Mouse (Mus musculus) heart, embryonic 11.5 days (tissue): Measurements from ENCODE around the gene Pnpla3. TPM values are rescaled to one million over a fixed set of nuclear protein-coding genes. Genes with fewer than 3 reads are reported as not detected.

ENCODE experiments used
- ATAC-seq: fragments of 200-750 bp; cut with Nextera tagmentation; replicated peaks from 2 replicates; pipeline ENCODE4 v1.8.0; 2017; ENCODE audit warnings: moderate library complexity; ENCODE audit not compliant: insufficient number of reproducible peaks, low FRiP score, low TSS enrichment
- H3K27ac ChIP-seq: fragments of 300-500 bp; sonication (generic); 2 replicates; pipeline ENCODE4 v1.5.1; 2014; ENCODE audit warnings: mild to moderate bottlenecking, low read depth, low read length
- H3K27me3 ChIP-seq: fragments of 300-500 bp; sonication (generic); 2 replicates; pipeline ENCODE4 v1.6.1; 2014; ENCODE audit warnings: mild to moderate bottlenecking, low read length, mixed read lengths; ENCODE audit not compliant: control insufficient read depth, insufficient read depth
- H3K36me3 ChIP-seq: fragments of 300-500 bp; sonication (generic); 2 replicates; pipeline ENCODE4 v1.6.1; 2014; ENCODE audit warnings: mild to moderate bottlenecking, low read length, moderate library complexity, mixed read lengths; ENCODE audit not compliant: control insufficient read depth, insufficient read depth
- H3K4me1 ChIP-seq: fragments of 300-500 bp; sonication (generic); 2 replicates; pipeline ENCODE4 v1.6.1; 2014; ENCODE audit warnings: low read length; ENCODE audit not compliant: control insufficient read depth, insufficient read depth
- H3K4me2 ChIP-seq: fragments of 300-500 bp; sonication (generic); 2 replicates; pipeline ENCODE4 v1.6.1; 2014; ENCODE audit warnings: mild to moderate bottlenecking, moderate library complexity
- H3K4me3 ChIP-seq: fragments of 300-500 bp; sonication (generic); 2 replicates; pipeline ENCODE4 v1.5.1; 2014; ENCODE audit warnings: low read depth, low read length
- H3K9ac ChIP-seq: fragments of 300-500 bp; sonication (generic); 2 replicates; pipeline ENCODE4 v1.6.1; 2014; ENCODE audit warnings: mild to moderate bottlenecking, low read depth, low read length, moderate library complexity
- H3K9me3 ChIP-seq: fragments of 300-500 bp; sonication (generic); replicated peaks from 2 replicates; pipeline ENCODE4 v1.6.1; 2016; ENCODE audit warnings: low read length; ENCODE audit not compliant: control insufficient read depth
- whole genome bisulfite sequencing: fragments of 180-500 bp; shearing (Covaris S2); extraction: QIAGEN DNeasy Blood & Tissue Kit; methylation state at CpG from one replicate; pipeline ENCODE4 v1.1.7; 2014; ENCODE audit not compliant: insufficient replicate concordance; 5-methylcytosine and 5-hydroxymethylcytosine counted together
- polyA plus RNA-seq: library from polyadenylated mRNA; unstranded; fragments of >200 nt; fragmentation: Nextera tagmentation; extraction: Ambion mirVana; gene quantifications from 2 replicates; pipeline ENCODE4 v1.2.1, GENCODE M21; 2014

The Pnpla3 gene
- polyA plus RNA-seq, 1 experiment from 2014 or later, result 0.97 TPM

GRCm38 (mm10) chr15:84226918-84227317, 59.3 kb downstream of the Pnpla3 start:
- Histone ChIP-seq H3K4me2 (no peak overlapping the region), H3K36me3 (no peaks in the 10 kb centered on the region), H3K9ac (no peak overlapping the region), H3K4me3 (no peak overlapping the region), H3K27ac (no peak overlapping the region), H3K4me1 (peaks cover 14% of the 10 kb centered on the region), H3K9me3 (no peaks in the 10 kb centered on the region), H3K27me3 (no peaks in the 10 kb centered on the region)
- 84% methylated on average over 15 of the region's 15 CpGs for WGBS
- no peak for ATAC-seq

DNA sequence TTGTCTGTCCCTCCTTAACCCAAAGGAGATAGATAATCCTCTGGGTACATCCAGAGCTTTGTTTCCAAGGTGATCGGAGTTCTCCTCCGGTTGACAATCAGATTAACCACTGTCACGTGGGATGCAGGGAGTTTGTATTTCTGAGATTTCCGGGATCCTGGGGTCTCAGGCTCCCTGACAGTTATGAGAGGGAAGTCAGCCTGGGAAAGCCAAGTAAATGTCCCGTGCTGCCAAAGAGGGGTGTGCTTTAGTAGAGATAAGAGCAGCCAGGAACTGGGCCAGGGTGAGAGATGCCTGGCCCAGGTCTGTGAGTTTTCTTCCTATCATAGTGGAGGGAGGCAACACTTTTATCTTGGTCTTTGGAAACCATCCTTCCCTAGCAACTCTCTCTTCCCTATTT, 63.0 kb downstream of the Pnpla3 start:
- Histone ChIP-seq H3K9ac (peak overlapping the region; percentile 83), H3K4me2 (peak overlapping the region; percentile 76), H3K27ac (peak overlapping the region; percentile 60), H3K4me3 (peak overlapping the region; percentile 72), H3K27me3 (no peaks in the 10 kb centered on the region), H3K9me3 (no peaks in the 10 kb centered on the region), H3K36me3 (no peaks in the 10 kb centered on the region), H3K4me1 (peaks cover 19% of the 10 kb centered on the region)
- 6% methylated on average over 5 of the region's 5 CpGs for WGBS
- no peak for ATAC-seq

DNA sequence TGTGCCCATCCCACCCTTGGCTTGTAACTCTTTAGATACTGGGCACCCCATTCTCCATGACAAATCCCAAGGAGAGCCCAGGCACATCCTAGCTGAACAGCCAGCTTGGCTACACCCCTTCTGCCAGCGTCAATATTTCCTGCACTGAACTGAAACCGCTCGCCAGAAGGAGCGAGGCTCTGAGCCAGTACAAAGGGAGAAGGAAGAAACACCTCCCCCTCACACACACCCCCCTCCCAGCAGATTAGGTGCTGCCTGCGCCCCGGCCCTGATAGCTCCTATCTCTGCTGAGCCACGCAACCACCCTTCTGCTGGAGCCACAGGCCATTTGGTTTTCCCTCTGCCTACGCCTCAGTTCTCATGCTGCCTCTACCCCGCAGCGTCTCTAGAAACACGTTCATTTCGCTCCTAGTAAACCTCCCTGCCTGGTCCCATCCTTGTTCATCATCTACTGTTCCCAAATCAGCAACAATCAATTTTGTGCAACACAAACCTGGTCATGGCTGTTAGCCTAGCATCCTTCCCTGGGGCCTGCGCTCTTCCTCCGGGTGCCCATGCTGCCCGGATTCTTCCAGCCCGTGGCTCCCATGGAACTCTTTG, 63.6 kb downstream of the Pnpla3 start:
- Histone ChIP-seq H3K4me3 (peak overlapping the region; percentile 72), H3K9ac (peak overlapping the region; percentile 83), H3K4me1 (peaks cover 19% of the 10 kb centered on the region), H3K27me3 (no peaks in the 10 kb centered on the region), H3K36me3 (no peaks in the 10 kb centered on the region), H3K4me2 (peak overlapping the region; percentile 76), H3K27ac (peak overlapping the region; percentile 60), H3K9me3 (no peaks in the 10 kb centered on the region)
- ATAC-seq, result peak; percentile 80
- 1% methylated on average over 16 of the region's 16 CpGs for WGBS

DNA sequence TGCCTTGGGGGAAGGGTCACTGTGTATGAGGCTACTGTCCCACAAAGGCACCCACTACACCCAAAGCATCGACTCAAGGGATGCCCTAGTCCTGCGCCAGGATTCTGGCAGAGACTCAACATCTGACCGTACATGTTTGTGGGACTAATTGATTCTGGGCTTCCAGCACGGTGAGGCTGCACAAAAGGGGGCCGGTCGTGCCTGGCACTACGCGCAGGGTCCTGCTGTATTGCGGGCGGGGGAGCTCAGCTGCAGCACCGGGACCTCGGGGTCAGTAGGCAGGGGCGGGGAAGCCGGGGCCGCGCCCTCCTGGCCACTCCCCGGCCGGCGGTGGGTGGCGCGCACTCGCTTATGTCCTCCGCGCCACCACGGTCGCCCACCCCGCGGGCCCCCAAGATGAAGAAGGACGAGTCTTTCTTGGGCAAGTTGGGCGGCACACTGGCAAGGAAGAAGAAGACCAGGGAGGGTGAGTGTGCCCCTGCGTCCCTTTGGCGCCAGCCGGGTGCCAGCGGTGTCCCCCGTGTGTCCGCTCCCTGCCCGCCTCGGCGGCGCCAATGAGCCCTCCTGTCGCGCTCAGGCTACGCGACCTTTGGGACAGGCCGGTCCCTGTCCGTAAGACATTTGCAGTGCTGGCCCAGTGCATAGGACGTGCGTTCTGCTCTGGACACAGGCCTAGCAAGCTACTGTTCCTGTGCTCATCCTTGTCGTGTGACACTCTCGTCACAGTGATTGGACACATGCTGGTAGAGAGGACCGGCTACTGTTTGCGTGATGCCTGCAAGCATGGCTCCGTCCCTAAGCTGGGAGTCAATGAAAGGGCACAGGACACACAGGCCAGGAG, 64.3 kb downstream of the Pnpla3 start, which contains the start of gene Parvb:
Gene Parvb (plus strand): TSS at position 323 of the 841 bp plus-strand sequence.
- ATAC-seq, result peak; percentile 71
- Histone ChIP-seq H3K9ac (peak within 1 kb of the TSS; percentile 83), H3K36me3 (no peaks in the 10 kb centered on the region), H3K4me1 (peaks cover 19% of the 10 kb centered on the region), H3K4me3 (peak within 1 kb of the TSS; percentile 72), H3K4me2 (peak within 1 kb of the TSS; percentile 76), H3K27me3 (no peaks in the 10 kb centered on the region), H3K9me3 (no peaks in the 10 kb centered on the region), H3K27ac (peak within 1 kb of the TSS; percentile 75)
- under 1% methylated on average over 53 of the region's 53 CpGs for whole genome bisulfite sequencing

- 6% methylated on average over 8 of the region's 8 CpGs for WGBS
- peak overlapping the region; percentile 75 for H3K27ac ChIP-seq
Observed at GRCm38 (mm10) chr15:84232609-84233008, 65.0 kb downstream of the Pnpla3 start.

GRCm38 (mm10) chr15:84234794-84235581, 67.4 kb downstream of the Pnpla3 start:
- H3K36me3 ChIP-seq, result no peaks in the 10 kb centered on the region
- no peak overlapping the region; the same call in 1 of the 2 replicates for H3K4me2 ChIP-seq
- H3K9ac ChIP-seq, result no peak overlapping the region
- ATAC-seq, result no peak
- 67% methylated on average over 7 of the region's 7 CpGs for WGBS
- no peaks in the 10 kb centered on the region for H3K9me3 ChIP-seq
- H3K4me1 ChIP-seq, result peaks cover 30% of the 10 kb centered on the region
- H3K27me3 ChIP-seq, result no peaks in the 10 kb centered on the region
- peak overlapping the region; percentile 41; the same call in 1 of the 2 replicates for H3K27ac ChIP-seq
- no peak overlapping the region for H3K4me3 ChIP-seq

More at GRCm38 (mm10) chr15:84232609-84233008, 65.0 kb downstream of the Pnpla3 start:
- no peak for ATAC-seq
- H3K36me3 ChIP-seq, result no peaks in the 10 kb centered on the region
- peak overlapping the region; percentile 72 for H3K4me3 ChIP-seq
- H3K27me3 ChIP-seq, result no peaks in the 10 kb centered on the region
- no peaks in the 10 kb centered on the region for H3K9me3 ChIP-seq
- H3K4me1 ChIP-seq, result peaks cover 19% of the 10 kb centered on the region
- H3K4me2 ChIP-seq, result peak overlapping the region; percentile 76
- H3K9ac ChIP-seq, result peak overlapping the region; percentile 83

- peaks cover 29% of the 10 kb centered on the region for H3K4me1 ChIP-seq
- no peak overlapping the region for H3K4me3 ChIP-seq
- WGBS, result 60% methylated on average over 7 of the region's 7 CpGs
- no peak overlapping the region for H3K9ac ChIP-seq
- no peaks in the 10 kb centered on the region for H3K9me3 ChIP-seq
- no peak overlapping the region; the same call in 1 of the 2 replicates for H3K4me2 ChIP-seq
- 0 out of 2 replicates have a peak, but pooled peaks have one; percentile 5 for ATAC-seq
- no peaks in the 10 kb centered on the region for H3K36me3 ChIP-seq
- H3K27ac ChIP-seq, result peak overlapping the region; percentile 41; the same call in 1 of the 2 replicates
- no peaks in the 10 kb centered on the region for H3K27me3 ChIP-seq
Observed at GRCm38 (mm10) chr15:84235646-84236045, 68.0 kb downstream of the Pnpla3 start.
